11 mouse cellular contexts compared by ENCODE assay signal in the genomic region with DNA sequence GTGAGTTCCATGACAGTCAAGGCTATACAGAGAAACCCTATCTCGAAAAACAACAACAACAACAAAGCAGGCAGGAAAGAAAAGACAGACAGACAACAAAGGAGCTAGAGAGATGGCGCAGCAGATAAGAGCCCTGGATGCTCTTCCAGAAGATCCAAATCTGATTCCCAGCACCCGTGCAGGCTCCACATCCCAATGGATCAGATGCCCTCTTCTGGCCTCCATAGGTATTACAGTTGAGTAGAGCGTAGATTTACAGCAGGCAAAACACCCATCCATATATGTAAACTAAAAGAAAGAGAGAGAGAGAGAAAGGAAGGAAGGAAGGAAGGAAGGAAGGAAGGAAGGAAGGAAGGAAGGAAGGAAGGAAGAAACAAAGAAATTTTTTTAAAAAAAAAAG. TPM values are rescaled to one million over a fixed set of nuclear protein-coding genes. Genes with fewer than 3 reads are reported as not detected.
DNase-seq lines count a peak whose midpoint lies in the region; ATAC-seq and TF ChIP-seq lines count a peak whose summit lies in the region.
"Had no signal": no experiment of that assay in that cellular context is flagged by ENCODE, and none has a peak within 500 bp of the region (broad histone marks: within the 10 kb centered on the region; RNA-seq: fewer than 3 reads in every experiment).

No protein-coding gene starts in this region.

- H3K4me3 ChIP-seq in gastrocnemius, adult 2 months, result no peak overlapping the region
- no peak overlapping the region for H3K4me3 ChIP-seq in midbrain, postnatal 0 days (ENCODE audit: low read depth, low read length)
- H3K4me3 ChIP-seq in midbrain, embryonic 16.5 days (ENCODE audit: low read depth, low read length), result no peak overlapping the region
- H3K4me3 ChIP-seq in small intestine, adult 2 months (ENCODE audit: low read depth, low read length), result no peak overlapping the region
- H3K4me3 ChIP-seq: midbrain, embryonic 15.5 days had no signal

- H3K27me3 ChIP-seq in midbrain, postnatal 0 days (ENCODE audit: insufficient read depth, low read length), result no peaks in the 10 kb centered on the region
- no peaks in the 10 kb centered on the region for H3K27me3 ChIP-seq in midbrain, embryonic 16.5 days (ENCODE audit: control insufficient read depth, insufficient read depth, low read depth, low read length)
- no peaks in the 10 kb centered on the region for H3K27me3 ChIP-seq in small intestine, adult 2 months (ENCODE audit: control insufficient read depth, insufficient read depth, low read length)
- H3K27me3 ChIP-seq: midbrain, embryonic 15.5 days had no signal

- H3K27ac ChIP-seq in gastrocnemius, adult 2 months, result no peak overlapping the region
- no peak overlapping the region for H3K27ac ChIP-seq in midbrain, postnatal 0 days (ENCODE audit: low read depth, low read length)
- H3K27ac ChIP-seq in midbrain, embryonic 16.5 days (ENCODE audit: low read length), result no peak overlapping the region
- no peak overlapping the region for H3K27ac ChIP-seq in small intestine, adult 2 months (ENCODE audit: insufficient read depth, low read depth, low read length)
- H3K27ac ChIP-seq: midbrain, embryonic 15.5 days had no signal

- no peak for DNase-seq in gastrocnemius, adult 2 months
- DNase-seq in gastrocnemius, postnatal 10 days, result no peak
- no peak for DNase-seq in midbrain, postnatal 0 days (ENCODE audit: low spot score)
- DNase-seq in cerebellum, postnatal 14 days, result peak; percentile 42 to 55
- no peak for DNase-seq in urinary bladder, postnatal 36 days (ENCODE audit: low spot score in 2 of 2)
- DNase-seq in urinary bladder, adult 18-20 months (ENCODE audit: low spot score in 2 of 2), result no peak

- no peaks in the 10 kb centered on the region for H3K36me3 ChIP-seq in midbrain, postnatal 0 days (ENCODE audit: insufficient read depth, low read length)
- H3K36me3 ChIP-seq in midbrain, embryonic 16.5 days (ENCODE audit: control insufficient read depth, insufficient read depth, low read length), result no peaks in the 10 kb centered on the region
- H3K36me3 ChIP-seq in small intestine, adult 2 months (ENCODE audit: control insufficient read depth, insufficient read depth, low read length), result no peaks in the 10 kb centered on the region
- H3K36me3 ChIP-seq: midbrain, embryonic 15.5 days had no signal

- H3K9me3 ChIP-seq in midbrain, postnatal 0 days (ENCODE audit: low read length), result no peaks in the 10 kb centered on the region
- no peaks in the 10 kb centered on the region; the same call in 1 of the 2 replicates for H3K9me3 ChIP-seq in midbrain, embryonic 16.5 days (replicated peaks; ENCODE audit: control insufficient read depth, low read length, poor library complexity, severe bottlenecking)
- H3K9me3 ChIP-seq: midbrain, embryonic 15.5 days had no signal

- H3K4me2 ChIP-seq in midbrain, postnatal 0 days (ENCODE audit: low read depth, low read length, poor library complexity, severe bottlenecking), result no peak overlapping the region
- H3K4me2 ChIP-seq in midbrain, embryonic 16.5 days (ENCODE audit: low read length), result no peak overlapping the region
- H3K4me2 ChIP-seq: midbrain, embryonic 15.5 days had no signal

- WGBS in midbrain, postnatal 0 days, result 50% methylated on average over 4 of the region's 4 CpGs
- 39% methylated on average over 4 of the region's 4 CpGs for WGBS in midbrain, embryonic 16.5 days
- 47% methylated on average over 4 of the region's 4 CpGs for whole genome bisulfite sequencing in small intestine, adult 2 months

- TF ChIP-seq POLR2A in small intestine, adult 2 months (IDR thresholded peaks at IDR 0.05; ENCODE audit: low read depth, low read length), result no peak

- H3K9ac ChIP-seq in midbrain, postnatal 0 days (replicated peaks; ENCODE audit: low read length, poor library complexity, severe bottlenecking), result no peak overlapping the region
- H3K9ac ChIP-seq in midbrain, embryonic 16.5 days (ENCODE audit: low read depth, low read length), result no peak overlapping the region
- H3K9ac ChIP-seq: midbrain, embryonic 15.5 days had no signal

- intact Hi-C loops in gastrocnemius, adult 2 months (cut with DNase I), result loop anchor here (5.0 kb wide), 1 partner anchor 494 kb away; no protein-coding TSS in a partner anchor

- no peak for ATAC-seq in midbrain, postnatal 0 days (ENCODE audit: low FRiP score)
- no peak for ATAC-seq in midbrain, embryonic 16.5 days
- ATAC-seq: midbrain, embryonic 15.5 days had no signal

- TF ChIP-seq CTCF in gastrocnemius, adult 2 months (IDR thresholded peaks at IDR 0.05), result peak; percentile 67
- peak; percentile 59 for TF ChIP-seq CTCF in midbrain, postnatal 0 days (IDR thresholded peaks at IDR 0.05)
- peak; percentile 70; the same call in 1 of the 2 replicates for TF ChIP-seq CTCF in small intestine, adult 2 months (IDR thresholded peaks at IDR 0.05; ENCODE audit: extremely low read depth, insufficient read length, insufficient replicate concordance, low read depth, low read length)

- H3K4me1 ChIP-seq in midbrain, postnatal 0 days (ENCODE audit: insufficient read depth, low read length), result no peaks in the 10 kb centered on the region
- no peaks in the 10 kb centered on the region for H3K4me1 ChIP-seq in midbrain, embryonic 16.5 days (ENCODE audit: control insufficient read depth, insufficient read depth, low read length)
- H3K4me1 ChIP-seq in small intestine, adult 2 months (ENCODE audit: control insufficient read depth, insufficient read depth, insufficient read length, low read length), result no peaks in the 10 kb centered on the region
- H3K4me1 ChIP-seq: midbrain, embryonic 15.5 days had no signal

RNA-seq across cellular contexts. Expression of a gene that starts 51.2 kb away (rescaled TPM):
- total RNA-seq in gastrocnemius, adult 2 months (2021), result not detected
- total RNA-seq in gastrocnemius, postnatal 10 days (2021), result not detected
- not detected in 2 replicates for total RNA-seq in midbrain, postnatal 0 days (2014; rRNA removed)
- not detected in 2 replicates for polyA plus RNA-seq in midbrain, postnatal 0 days (2015; fragmentation: Nextera tagmentation; extraction: Ambion mirVana)
- polyA plus RNA-seq in midbrain, embryonic 16.5 days (2015; fragmentation: Nextera tagmentation; extraction: Ambion mirVana), result 0.10 TPM in 1 of 2 replicates, not detected in the other
- polyA plus RNA-seq in small intestine, adult 2 months (2012; rRNA removed), result not detected in 2 replicates
- polyA plus RNA-seq: frontal cortex, adult 2 months; large intestine, adult 2 months; midbrain, embryonic 15.5 days had no signal

Comparison
In these comparisons a context has a peak if more than half of its experiments do, and no peak if none do; other contexts are left out.
1. DNase-seq: peak in cerebellum, postnatal 14 days (2 of 2); none in gastrocnemius, adult 2 months (single experiment), gastrocnemius, postnatal 10 days (single experiment), midbrain, postnatal 0 days (single experiment), urinary bladder, postnatal 36 days (0 of 2) and urinary bladder, adult 18-20 months (0 of 2).
2. Peak in every context shown above with its lines, with median percentiles within 50 percentile points of each other: CTCF ChIP-seq.